Comparison of ENCODE assay signal across 8 mouse cellular contexts in genomic region chr1:44552371-44552841, GRCm38 (mm10). TPM values are rescaled to one million over a fixed set of nuclear protein-coding genes. Genes with fewer than 3 reads are reported as not detected.
A peak's percentile ranks its signal among the peaks of the same experiment; 100 is the strongest.
DNase-seq lines count a peak whose midpoint lies in the region; ATAC-seq lines count a peak whose summit lies in the region.

No protein-coding gene starts in this region.

- peak; percentile 13 for DNase-seq in WW6 (ENCODE audit: low read depth, low spot score)
- DNase-seq in cerebellum, postnatal 36 days: peak; percentile 37 to 40
- peak; percentile 71 for DNase-seq in gastrocnemius, postnatal 14 days
- peak; percentile 6 to 28 for DNase-seq in left cerebral cortex, postnatal 36 days (ENCODE audit: low spot score in 2 of 2)
- DNase-seq in right cerebral cortex, postnatal 25 days: peak; percentile 10

- H3K4me2 ChIP-seq in hindbrain, embryonic 16.5 days (ENCODE audit: low read length): peak overlapping the region; percentile 82

- peak overlapping the region; percentile 79 for H3K27ac ChIP-seq in hindbrain, embryonic 16.5 days (ENCODE audit: low read depth, low read length)

- no peaks in the 10 kb centered on the region for H3K9me3 ChIP-seq in hindbrain, embryonic 16.5 days (ENCODE audit: control insufficient read depth, low read length)

- no peaks in the 10 kb centered on the region for H3K36me3 ChIP-seq in hindbrain, embryonic 16.5 days (ENCODE audit: control insufficient read depth, insufficient read depth, low read length)

- no peaks in the 10 kb centered on the region for H3K27me3 ChIP-seq in hindbrain, embryonic 16.5 days (replicated peaks; ENCODE audit: control insufficient read depth, insufficient read depth, low read length)

- ATAC-seq in hindbrain, embryonic 16.5 days: peak; percentile 77
- ATAC-seq in megakaryocyte progenitor cell, adult 5-6 weeks (replicated peaks; ENCODE audit: poor library complexity): peak; percentile 52
- no peak for ATAC-seq in inflammation-experienced regulatory T-cells, adult 6 months

- 7% methylated on average over 15 of the region's 15 CpGs for WGBS in hindbrain, embryonic 16.5 days

- no peaks in the 10 kb centered on the region; the same call in none of the 2 replicates for H3K4me1 ChIP-seq in hindbrain, embryonic 16.5 days (ENCODE audit: control insufficient read depth, insufficient read depth, low read depth, low read length)

- intact Hi-C loops in gastrocnemius, postnatal 14 days (cut with DNase I; ENCODE audit: low total_unique reads): no loop called here
- intact Hi-C loops in left cerebral cortex, postnatal 36 days (cut with DNase I): loop anchor here (5.0 kb wide), 1 partner anchor 190 kb away; no protein-coding TSS in a partner anchor

- peak overlapping the region; percentile 65 for H3K9ac ChIP-seq in hindbrain, embryonic 16.5 days (ENCODE audit: low read depth, low read length)

- H3K4me3 ChIP-seq in hindbrain, embryonic 16.5 days (ENCODE audit: low read length): peak overlapping the region; percentile 69

RNA-seq across cellular contexts. Expression of gene Gulp1, which starts 1.1 kb away (rescaled TPM):
- total RNA-seq in gastrocnemius, postnatal 14 days (2021): 1 to 10 TPM; 7.2 to 9.4 TPM
- polyA plus RNA-seq in hindbrain, embryonic 16.5 days (2015; fragmentation: Nextera tagmentation; extraction: Ambion mirVana): 9.8 and 10.1 TPM in 2 replicates
- total RNA-seq in left cerebral cortex, postnatal 36 days (2021): 1 to 10 TPM; 3.7 to 3.9 TPM
- total RNA-seq in megakaryocyte progenitor cell, adult 5-6 weeks (2015): 0.27 and 0.71 TPM in 2 replicates
- total RNA-seq in megakaryocyte progenitor cell, adult 5-6 weeks (2017): 0.30 and 0.50 TPM in 2 replicates
- not detected for polyA plus RNA-seq in inflammation-experienced regulatory T-cells, adult 6 months (2017; shearing (Covaris generic))

Comparison
In these comparisons a context has a peak if more than half of its experiments do, and no peak if none do; other contexts are left out.
1. DNase-seq: peak in every context shown above with its lines; median percentile 71 in gastrocnemius, postnatal 14 days; 38 in cerebellum, postnatal 36 days; 17 in left cerebral cortex, postnatal 36 days; 13 in WW6; 10 in right cerebral cortex, postnatal 25 days.